Mouse (Mus musculus) neural tube, embryonic 14.5 days (tissue): ENCODE results near the gene Sugp2. TPM values are rescaled to one million over a fixed set of nuclear protein-coding genes. Genes with fewer than 3 reads are reported as not detected.

Experiments used
- ATAC-seq: fragments of 200-750 bp; cut with Nextera tagmentation; 2 replicates; pipeline ENCODE4 v1.8.0; 2017; ENCODE audit warnings: low read depth, mild to moderate bottlenecking, moderate TSS enrichment, moderate library complexity
- H3K27ac ChIP-seq: fragments of 300-500 bp; sonication (generic); 2 replicates; pipeline ENCODE4 v1.5.1; 2014; ENCODE audit warnings: low read depth, mild to moderate bottlenecking, control low read depth, low read length, moderate library complexity, mixed read lengths
- H3K27me3 ChIP-seq: fragments of 300-500 bp; sonication (generic); 2 replicates; pipeline ENCODE4 v1.6.1; 2014; ENCODE audit warnings: low read length; ENCODE audit not compliant: control insufficient read depth, insufficient read depth
- H3K36me3 ChIP-seq: fragments of 300-500 bp; sonication (generic); 2 replicates; pipeline ENCODE4 v1.6.1; 2014; ENCODE audit warnings: low read length, mixed read lengths; ENCODE audit not compliant: control insufficient read depth, insufficient read depth
- H3K4me1 ChIP-seq: fragments of 300-500 bp; sonication (generic); 2 replicates; pipeline ENCODE4 v1.6.1; 2014; ENCODE audit warnings: low read length; ENCODE audit not compliant: control insufficient read depth, insufficient read depth
- H3K4me2 ChIP-seq: fragments of 300-500 bp; sonication (generic); 2 replicates; pipeline ENCODE4 v1.6.1; 2014; ENCODE audit warnings: mild to moderate bottlenecking, low read depth, low read length, control low read depth
- H3K4me3 ChIP-seq: fragments of 300-500 bp; sonication (generic); 2 replicates; pipeline ENCODE4 v1.5.1; 2014; ENCODE audit warnings: low read depth, low read length, control low read depth, mixed read lengths
- H3K9ac ChIP-seq: fragments of 300-500 bp; sonication (generic); replicated peaks from 2 replicates; pipeline ENCODE4 v1.6.1; 2014; ENCODE audit warnings: low read depth, mild to moderate bottlenecking, control low read depth, low read length, mixed read lengths
- H3K9me3 ChIP-seq: fragments of 300-500 bp; sonication (generic); 2 replicates; pipeline ENCODE4 v1.6.1; 2016; ENCODE audit warnings: low read length; ENCODE audit not compliant: control insufficient read depth
- WGBS: fragments of 180-500 bp; shearing (Covaris S2); extraction: QIAGEN DNeasy Blood & Tissue Kit; methylation state at CpG from one replicate; pipeline ENCODE4 v1.1.7; 2014; 5-methylcytosine and 5-hydroxymethylcytosine counted together
- polyA plus RNA-seq: library from polyadenylated mRNA; unstranded; fragments of >200 nt; fragmentation: Nextera tagmentation; extraction: Ambion mirVana; gene quantifications from 2 replicates; pipeline ENCODE4 v1.2.1, GENCODE M21; 2014

Sugp2 gene
- polyA plus RNA-seq, 1 experiment from 2014 or later, result 77.1 TPM

GRCm38 (mm10) chr8:70329124-70329834 is 95.3 kb downstream of the Sugp2 start, which contains the start of gene Gdf1:
Gene Gdf1 (plus strand): TSS chr8:70329817.
- no peak within 1 kb of the TSS for H3K27ac ChIP-seq
- peaks cover 51% of the 10 kb centered on the region for H3K36me3 ChIP-seq
- H3K4me3 ChIP-seq, result no peak within 1 kb of the TSS
- no peaks in the 10 kb centered on the region for H3K9me3 ChIP-seq
- ATAC-seq, result no peak
- peaks cover 21% of the 10 kb centered on the region for H3K4me1 ChIP-seq
- WGBS, result 28% methylated on average over 14 of the region's 14 CpGs
- H3K9ac ChIP-seq, result 0 out of 2 replicates have a peak within 1 kb of the TSS, but pooled peaks have one; percentile 11
- H3K27me3 ChIP-seq, result no peaks in the 10 kb centered on the region
- H3K4me2 ChIP-seq, result peak within 1 kb of the TSS; percentile 14; the same call in 1 of the 2 replicates

Other genes starting within 250 kb of the Sugp2 start
- gene Gatad2a, start 237.8 kb upstream of the Sugp2 start, polyA plus RNA-seq, result 20.9 and 27.5 TPM in 2 replicates
- gene Mau2, start 191.5 kb upstream of the Sugp2 start, polyA plus RNA-seq, result 73.5 and 77.9 TPM in 2 replicates
- gene Sugp1, start 191.4 kb upstream of the Sugp2 start, polyA plus RNA-seq, result 47.1 and 52.9 TPM in 2 replicates
- gene Tm6sf2, start 161.3 kb upstream of the Sugp2 start, polyA plus RNA-seq, result 1.3 and 2.1 TPM in 2 replicates
- gene Hapln4, start 150.8 kb upstream of the Sugp2 start, polyA plus RNA-seq, result 0.73 and 0.84 TPM in 2 replicates
- gene Ncan, start 113.4 kb upstream of the Sugp2 start, polyA plus RNA-seq, result 154 and 176 TPM in 2 replicates
- gene Nr2c2ap, start 102.9 kb upstream of the Sugp2 start, polyA plus RNA-seq, result 22.9 and 35.3 TPM in 2 replicates
- gene Rfxank, start 95.1 kb upstream of the Sugp2 start, polyA plus RNA-seq, result 9.4 and 12.2 TPM in 2 replicates
- 63.7 and 72.3 TPM in 2 replicates for gene Borcs8, start 94.7 kb upstream of the Sugp2 start, polyA plus RNA-seq
- gene Mef2b, start 94.5 kb upstream of the Sugp2 start, polyA plus RNA-seq, result 0.27 and 0.72 TPM in 2 replicates
- 28.3 and 34.8 TPM in 2 replicates for gene Tmem161a, start 61.9 kb upstream of the Sugp2 start, polyA plus RNA-seq
- 7.6 and 10.0 TPM in 2 replicates for gene Slc25a42, start 21.9 kb upstream of the Sugp2 start, polyA plus RNA-seq
- 95.5 and 106 TPM in 2 replicates for gene Armc6, start 240 bp downstream of the Sugp2 start, polyA plus RNA-seq
- gene Homer3, start 48.6 kb downstream of the Sugp2 start, polyA plus RNA-seq, result 16.8 and 25.5 TPM in 2 replicates
- 44.5 and 45.9 TPM in 2 replicates for gene Ddx49, start 68.3 kb downstream of the Sugp2 start, polyA plus RNA-seq
- gene Cope, start 68.3 kb downstream of the Sugp2 start, polyA plus RNA-seq, result 285 and 327 TPM in 2 replicates
- gene Cers1, start 81.5 kb downstream of the Sugp2 start, polyA plus RNA-seq, result 33.4 and 42.9 TPM in 2 replicates
- gene Gdf1, start 95.6 kb downstream of the Sugp2 start, polyA plus RNA-seq, result 2.1 and 7.5 TPM in 2 replicates
- gene Upf1, start 119.1 kb downstream of the Sugp2 start, polyA plus RNA-seq, result 14.4 and 15.0 TPM in 2 replicates
- gene Comp, start 139.3 kb downstream of the Sugp2 start, polyA plus RNA-seq, result 0.20 and 0.41 TPM in 2 replicates
- 48.2 and 55.9 TPM in 2 replicates for gene Crtc1, start 205.4 kb downstream of the Sugp2 start, polyA plus RNA-seq
- 29.4 and 30.1 TPM in 2 replicates for gene Klhl26, start 242.7 kb downstream of the Sugp2 start, polyA plus RNA-seq